Mouse (Mus musculus): Measurements from ENCODE around the gene Abca1. TPM values are rescaled to one million over a fixed set of nuclear protein-coding genes. Genes with fewer than 3 reads are reported as not detected.

Gene Abca1
- polyA plus RNA-seq, 1 experiment from 2014 or later: 5.3 TPM

DNA sequence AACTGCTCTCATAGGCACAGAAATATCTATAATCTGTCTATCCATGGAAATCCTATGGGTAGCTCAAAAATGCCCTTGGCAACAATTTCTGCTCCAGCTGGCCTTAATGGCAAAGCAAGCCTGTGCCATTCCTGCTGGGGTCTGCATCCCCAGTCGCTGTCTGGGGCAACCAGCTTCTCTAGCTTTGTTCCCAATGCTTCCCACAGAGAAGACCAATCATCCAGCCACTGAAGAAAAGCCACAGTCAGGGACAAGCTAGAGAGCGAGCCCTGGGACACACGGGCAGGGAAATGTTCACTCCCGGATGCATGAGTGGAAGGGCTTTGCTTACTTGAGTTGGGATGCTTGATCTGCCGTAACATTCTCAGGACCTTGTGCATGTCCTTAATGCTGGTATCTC is 32.4 kb downstream of the Abca1 start:
- no peaks in the 10 kb centered on the region for H3K9me3 ChIP-seq (replicated peaks; ENCODE audit: control insufficient read depth, low read length)
- 94% methylated on average over 5 of the region's 5 CpGs for WGBS

DNA sequence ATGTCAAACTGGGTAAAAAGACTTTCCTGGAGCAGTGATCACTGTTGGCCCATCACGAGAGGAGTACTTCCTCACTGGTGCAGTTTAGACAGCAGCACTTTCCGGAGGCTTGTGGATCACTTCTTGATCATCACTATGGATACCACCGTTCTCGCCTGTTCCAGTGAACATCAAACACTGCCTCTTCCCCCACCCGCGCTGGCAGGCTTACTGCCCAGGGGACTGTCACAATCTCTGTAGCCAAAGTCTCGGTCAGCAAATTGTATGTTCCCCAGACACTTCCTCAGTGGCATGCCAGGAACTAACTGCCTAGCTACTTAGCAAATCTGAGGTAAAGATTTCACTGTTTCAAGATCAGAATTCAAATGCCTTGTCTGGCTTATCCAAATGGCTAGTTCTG is 32.9 kb downstream of the Abca1 start:
- WGBS: 95% methylated on average over 7 of the region's 7 CpGs
- H3K4me3 ChIP-seq (ENCODE audit: low read depth, low read length): no peak overlapping the region
- no peaks in the 10 kb centered on the region for H3K4me1 ChIP-seq (ENCODE audit: control insufficient read depth, insufficient read depth, low read length)
- no peaks in the 10 kb centered on the region for H3K36me3 ChIP-seq (replicated peaks; ENCODE audit: control insufficient read depth, insufficient read depth, low read depth, low read length)
- DNase-seq (ENCODE audit: low spot score) (no peak), ATAC-seq (replicated peaks; ENCODE audit: insufficient number of reproducible peaks, low FRiP score, low TSS enrichment, low read depth) (no peak)
- H3K27ac ChIP-seq (replicated peaks; ENCODE audit: low read depth, low read length): no peak overlapping the region
- H3K27me3 ChIP-seq (ENCODE audit: control insufficient read depth, insufficient read depth, low read length): no peaks in the 10 kb centered on the region
- no peak overlapping the region for H3K4me2 ChIP-seq (ENCODE audit: low read depth, low read length)
- H3K9me3 ChIP-seq (replicated peaks; ENCODE audit: control insufficient read depth, low read length): no peaks in the 10 kb centered on the region
- H3K9ac ChIP-seq (replicated peaks; ENCODE audit: low read length): no peak overlapping the region

More for the DNA sequence above, 32.4 kb downstream of the Abca1 start:
- no peak overlapping the region for H3K4me2 ChIP-seq (ENCODE audit: low read depth, low read length)
- no peaks in the 10 kb centered on the region for H3K36me3 ChIP-seq (replicated peaks; ENCODE audit: control insufficient read depth, insufficient read depth, low read depth, low read length)
- no peaks in the 10 kb centered on the region for H3K27me3 ChIP-seq (ENCODE audit: control insufficient read depth, insufficient read depth, low read length)
- no peak overlapping the region for H3K27ac ChIP-seq (replicated peaks; ENCODE audit: low read depth, low read length)
- no peak overlapping the region for H3K4me3 ChIP-seq (ENCODE audit: low read depth, low read length)
- no peak for ATAC-seq (replicated peaks; ENCODE audit: insufficient number of reproducible peaks, low FRiP score, low TSS enrichment, low read depth)
- DNase-seq (ENCODE audit: low spot score): no peak
- H3K9ac ChIP-seq (replicated peaks; ENCODE audit: low read length): no peak overlapping the region
- H3K4me1 ChIP-seq (ENCODE audit: control insufficient read depth, insufficient read depth, low read length): no peaks in the 10 kb centered on the region

DNA sequence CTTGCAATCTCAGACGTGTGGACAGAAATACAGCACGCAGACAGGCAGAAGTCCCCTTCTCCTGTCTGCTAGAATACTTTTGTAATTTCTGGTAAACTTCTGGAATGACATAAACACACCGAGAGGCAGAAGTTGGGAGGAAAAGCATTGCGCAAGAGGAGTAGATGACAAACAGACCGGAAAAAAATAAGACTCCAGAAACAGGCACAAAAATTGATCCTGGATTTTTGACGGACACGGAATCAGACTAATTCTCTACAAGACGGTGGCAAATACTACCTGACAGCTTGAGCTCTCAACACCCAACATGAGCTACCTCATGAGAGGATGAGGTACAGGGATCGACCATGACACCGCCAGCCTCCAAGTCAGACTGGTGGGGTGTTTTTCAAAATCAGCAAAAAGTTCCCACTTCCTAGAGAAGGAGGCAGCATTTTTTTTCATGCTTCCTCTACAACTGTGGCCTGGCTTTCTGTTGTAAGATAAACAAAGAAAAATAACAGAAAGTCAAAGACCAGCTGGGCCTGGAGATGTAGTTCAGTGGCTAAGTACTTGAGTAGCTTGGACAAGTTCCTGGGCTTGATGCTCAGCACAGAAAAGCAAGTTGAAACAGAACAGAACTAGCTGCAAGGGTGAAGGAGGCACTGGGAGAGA is 34.7 kb downstream of the Abca1 start:
- H3K4me2 ChIP-seq (ENCODE audit: low read depth, low read length): no peak overlapping the region
- ATAC-seq (replicated peaks; ENCODE audit: insufficient number of reproducible peaks, low FRiP score, low TSS enrichment, low read depth): no peak
- H3K9me3 ChIP-seq (replicated peaks; ENCODE audit: control insufficient read depth, low read length): no peaks in the 10 kb centered on the region
- no peak overlapping the region for H3K4me3 ChIP-seq (ENCODE audit: low read depth, low read length)
- H3K27me3 ChIP-seq (ENCODE audit: control insufficient read depth, insufficient read depth, low read length): no peaks in the 10 kb centered on the region
- no peaks in the 10 kb centered on the region for H3K36me3 ChIP-seq (replicated peaks; ENCODE audit: control insufficient read depth, insufficient read depth, low read depth, low read length)
- WGBS: 90% methylated on average over 10 of the region's 10 CpGs
- no peak for DNase-seq (ENCODE audit: low spot score)
- no peaks in the 10 kb centered on the region for H3K4me1 ChIP-seq (ENCODE audit: control insufficient read depth, insufficient read depth, low read length)
- H3K9ac ChIP-seq (replicated peaks; ENCODE audit: low read length): no peak overlapping the region
- H3K27ac ChIP-seq (replicated peaks; ENCODE audit: low read depth, low read length): no peak overlapping the region

DNA sequence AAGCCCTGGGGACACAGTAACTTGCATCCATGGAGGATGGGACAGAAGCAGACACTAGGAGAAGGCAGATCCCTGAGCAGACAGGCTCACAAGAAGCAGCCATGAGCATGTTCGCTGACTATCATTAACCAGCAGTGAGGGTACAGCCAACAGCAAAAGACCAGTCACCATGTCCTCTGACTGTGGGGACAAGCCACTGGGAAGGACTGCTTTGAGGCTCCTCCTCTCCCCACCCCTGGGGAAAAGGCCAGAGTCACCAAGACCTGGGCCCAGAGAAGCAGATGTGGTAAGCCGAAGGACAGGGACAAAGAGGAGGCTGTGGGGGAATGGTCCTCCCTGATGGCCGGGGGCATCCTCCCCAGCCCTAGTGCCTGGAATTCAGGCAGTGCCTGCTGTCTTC is 37.4 kb downstream of the Abca1 start:
- DNase-seq (ENCODE audit: low spot score) (no peak), ATAC-seq (replicated peaks; ENCODE audit: insufficient number of reproducible peaks, low FRiP score, low TSS enrichment, low read depth) (no peak)
- Histone ChIP-seq H3K4me1 (ENCODE audit: control insufficient read depth, insufficient read depth, low read length) (no peaks in the 10 kb centered on the region), H3K9ac (replicated peaks; ENCODE audit: low read length) (no peak overlapping the region), H3K4me3 (ENCODE audit: low read depth, low read length) (no peak overlapping the region), H3K27me3 (ENCODE audit: control insufficient read depth, insufficient read depth, low read length) (no peaks in the 10 kb centered on the region), H3K36me3 (replicated peaks; ENCODE audit: control insufficient read depth, insufficient read depth, low read depth, low read length) (no peaks in the 10 kb centered on the region), H3K27ac (replicated peaks; ENCODE audit: low read depth, low read length) (no peak overlapping the region), H3K9me3 (replicated peaks; ENCODE audit: control insufficient read depth, low read length) (no peaks in the 10 kb centered on the region), H3K4me2 (ENCODE audit: low read depth, low read length) (no peak overlapping the region)
- WGBS: 85% methylated on average over 3 of the region's 3 CpGs

DNA sequence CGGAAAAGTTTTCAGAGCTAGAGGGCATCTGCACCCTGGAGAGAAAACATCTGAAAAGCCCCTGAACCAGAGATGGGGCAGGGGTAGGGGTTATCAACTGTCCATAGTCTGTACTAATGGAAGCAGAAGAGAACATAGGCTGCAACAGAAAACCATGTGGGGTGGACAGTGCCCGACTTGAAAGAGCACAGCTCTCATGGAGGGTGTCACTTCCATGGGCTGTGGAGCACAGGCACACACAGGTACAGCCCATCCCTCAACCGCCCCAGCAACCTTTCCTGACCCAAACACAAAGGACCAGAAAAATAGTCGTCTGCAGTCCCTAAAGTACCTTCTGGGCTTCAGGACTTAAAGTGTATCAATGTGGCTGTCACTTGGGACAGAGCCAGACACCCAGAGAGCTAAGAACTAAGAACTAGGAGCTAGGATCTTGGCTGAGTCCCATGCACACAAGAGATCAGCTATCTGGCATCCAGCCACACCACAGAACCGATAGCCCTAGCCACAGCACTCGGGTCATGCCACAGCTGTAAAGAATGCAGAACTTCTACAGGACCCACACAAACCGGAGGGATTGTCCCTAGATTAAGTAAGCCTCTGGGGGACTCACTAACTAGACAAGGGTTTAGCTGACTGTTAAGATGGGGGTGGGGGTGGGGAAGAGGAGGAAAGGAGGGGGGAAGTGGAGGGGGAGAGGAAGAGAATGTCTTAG is 38.0 kb downstream of the Abca1 start:
- WGBS: 68% methylated on average over 7 of the region's 7 CpGs
- Histone ChIP-seq H3K9me3 (replicated peaks; ENCODE audit: control insufficient read depth, low read length) (no peaks in the 10 kb centered on the region), H3K4me1 (ENCODE audit: control insufficient read depth, insufficient read depth, low read length) (no peaks in the 10 kb centered on the region), H3K36me3 (replicated peaks; ENCODE audit: control insufficient read depth, insufficient read depth, low read depth, low read length) (no peaks in the 10 kb centered on the region), H3K27ac (replicated peaks; ENCODE audit: low read depth, low read length) (no peak overlapping the region), H3K9ac (replicated peaks; ENCODE audit: low read length) (no peak overlapping the region), H3K4me3 (ENCODE audit: low read depth, low read length) (no peak overlapping the region), H3K27me3 (ENCODE audit: control insufficient read depth, insufficient read depth, low read length) (no peaks in the 10 kb centered on the region), H3K4me2 (ENCODE audit: low read depth, low read length) (no peak overlapping the region)
- ATAC-seq (replicated peaks; ENCODE audit: insufficient number of reproducible peaks, low FRiP score, low TSS enrichment, low read depth) (no peak; the same call in 1 of the 2 replicates), DNase-seq (ENCODE audit: low spot score) (no peak)

DNA sequence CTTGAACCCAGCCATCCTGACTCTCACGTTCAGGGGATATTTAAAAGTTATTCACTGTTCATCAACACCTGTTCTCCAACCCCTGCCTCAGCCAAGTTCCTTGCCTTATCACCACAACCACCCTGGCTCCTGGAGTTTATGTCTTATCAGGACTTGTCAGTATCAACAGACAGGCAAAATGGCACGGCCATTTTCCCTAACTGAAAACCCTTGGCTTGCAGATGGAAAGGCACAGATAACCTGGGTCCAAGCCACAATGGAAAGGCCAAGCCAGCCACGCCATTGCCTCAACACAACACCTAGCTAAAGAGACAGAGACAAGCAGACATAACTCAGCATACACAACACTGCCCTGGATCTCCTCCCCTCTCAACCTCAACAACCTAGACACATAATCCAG is 38.6 kb downstream of the Abca1 start:
- ATAC-seq (replicated peaks; ENCODE audit: insufficient number of reproducible peaks, low FRiP score, low TSS enrichment, low read depth) (no peak), DNase-seq (ENCODE audit: low spot score) (no peak)
- Histone ChIP-seq H3K9me3 (replicated peaks; ENCODE audit: control insufficient read depth, low read length) (no peaks in the 10 kb centered on the region), H3K4me2 (ENCODE audit: low read depth, low read length) (no peak overlapping the region), H3K27me3 (ENCODE audit: control insufficient read depth, insufficient read depth, low read length) (no peaks in the 10 kb centered on the region), H3K4me3 (ENCODE audit: low read depth, low read length) (no peak overlapping the region), H3K9ac (replicated peaks; ENCODE audit: low read length) (no peak overlapping the region), H3K4me1 (ENCODE audit: control insufficient read depth, insufficient read depth, low read length) (no peaks in the 10 kb centered on the region), H3K36me3 (replicated peaks; ENCODE audit: control insufficient read depth, insufficient read depth, low read depth, low read length) (no peaks in the 10 kb centered on the region), H3K27ac (replicated peaks; ENCODE audit: low read depth, low read length) (no peak overlapping the region)
- 88% methylated on average over 3 of the region's 3 CpGs for whole genome bisulfite sequencing

DNA sequence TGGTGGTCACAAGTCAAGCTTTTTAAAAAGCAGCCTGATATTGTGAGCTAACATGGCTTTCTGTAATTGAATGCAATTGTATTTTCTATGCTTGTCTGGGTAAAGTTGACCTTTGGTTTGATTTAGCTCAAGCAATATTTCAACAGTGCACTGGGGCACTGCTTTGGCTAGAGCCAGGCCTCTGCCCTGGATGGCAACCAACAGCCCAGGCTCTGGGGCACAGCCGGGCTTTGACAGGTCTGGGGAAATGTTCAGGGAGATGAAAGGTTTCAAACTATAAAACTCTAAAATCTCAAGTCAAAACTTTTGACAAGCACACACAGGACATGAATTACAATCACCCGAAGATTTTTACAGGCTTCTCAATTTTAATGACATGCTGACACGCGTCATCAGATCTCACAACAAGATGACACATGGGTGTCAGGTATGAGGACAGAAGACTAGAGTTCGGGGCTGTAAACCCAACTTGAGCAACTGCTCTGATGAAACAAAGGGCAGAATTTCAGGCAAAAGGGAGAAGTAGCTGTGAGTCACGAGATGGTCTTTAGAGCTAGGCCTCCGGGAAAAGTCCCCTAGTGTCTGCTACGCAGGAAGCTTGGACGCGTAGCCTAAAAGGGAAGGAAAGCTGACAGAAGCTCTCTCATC is 39.5 kb downstream of the Abca1 start:
- H3K9me3 ChIP-seq (replicated peaks; ENCODE audit: control insufficient read depth, low read length): no peaks in the 10 kb centered on the region
- 83% methylated on average over 10 of the region's 10 CpGs for WGBS
- no peak for ATAC-seq (replicated peaks; ENCODE audit: insufficient number of reproducible peaks, low FRiP score, low TSS enrichment, low read depth)
- no peak for DNase-seq (ENCODE audit: low spot score)
- no peaks in the 10 kb centered on the region for H3K27me3 ChIP-seq (ENCODE audit: control insufficient read depth, insufficient read depth, low read length)
- H3K36me3 ChIP-seq (replicated peaks; ENCODE audit: control insufficient read depth, insufficient read depth, low read depth, low read length): no peaks in the 10 kb centered on the region
- H3K4me1 ChIP-seq (ENCODE audit: control insufficient read depth, insufficient read depth, low read length): no peaks in the 10 kb centered on the region
- H3K4me2 ChIP-seq (ENCODE audit: low read depth, low read length): no peak overlapping the region
- H3K27ac ChIP-seq (replicated peaks; ENCODE audit: low read depth, low read length): no peak overlapping the region
- H3K9ac ChIP-seq (replicated peaks; ENCODE audit: low read length): no peak overlapping the region
- no peak overlapping the region for H3K4me3 ChIP-seq (ENCODE audit: low read depth, low read length)

DNA sequence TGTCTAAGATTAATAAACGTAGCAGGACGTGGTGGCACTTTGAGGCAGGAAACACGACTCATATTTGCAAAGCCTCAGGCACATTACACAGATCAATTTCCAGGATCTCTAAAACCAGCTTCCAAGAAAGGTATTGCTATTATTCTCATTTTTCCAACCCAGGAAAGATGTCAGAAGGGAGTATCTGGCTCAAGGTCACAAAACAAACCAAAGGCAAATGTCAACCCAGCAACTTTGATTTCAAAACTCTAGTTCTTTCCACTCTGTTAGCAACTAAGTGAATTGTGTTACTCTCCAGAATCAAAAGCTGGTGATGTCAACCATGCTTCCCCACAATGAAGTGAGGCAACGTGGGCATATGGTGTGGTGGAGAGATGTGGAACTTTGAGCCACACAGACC is 41.1 kb downstream of the Abca1 start:
- 66% methylated on average over 4 of the region's 4 CpGs for WGBS
- no peak for ATAC-seq (replicated peaks; ENCODE audit: insufficient number of reproducible peaks, low FRiP score, low TSS enrichment, low read depth)
- Histone ChIP-seq H3K4me2 (ENCODE audit: low read depth, low read length) (no peak overlapping the region), H3K9me3 (replicated peaks; ENCODE audit: control insufficient read depth, low read length) (no peaks in the 10 kb centered on the region), H3K4me1 (ENCODE audit: control insufficient read depth, insufficient read depth, low read length) (no peaks in the 10 kb centered on the region), H3K36me3 (replicated peaks; ENCODE audit: control insufficient read depth, insufficient read depth, low read depth, low read length) (no peaks in the 10 kb centered on the region), H3K9ac (replicated peaks; ENCODE audit: low read length) (no peak overlapping the region), H3K27ac (replicated peaks; ENCODE audit: low read depth, low read length) (no peak overlapping the region), H3K4me3 (ENCODE audit: low read depth, low read length) (no peak overlapping the region), H3K27me3 (ENCODE audit: control insufficient read depth, insufficient read depth, low read length) (no peaks in the 10 kb centered on the region)
- no peak for DNase-seq (ENCODE audit: low spot score)
